Mouse (Mus musculus) adrenal gland, postnatal 0 days (tissue): ENCODE results near the gene Htatsf1. TPM values are rescaled to one million over a fixed set of nuclear protein-coding genes. Genes with fewer than 3 reads are reported as not detected.

Source experiments
- polyA plus RNA-seq: library from polyadenylated mRNA; unstranded; fragments of >200 nt; fragmentation: Nextera tagmentation; extraction: Ambion mirVana; gene quantifications from 2 replicates; pipeline ENCODE4 v1.2.1, GENCODE M21; 2015

Gene Htatsf1
- 40.7 and 53.3 TPM in 2 replicates for polyA plus RNA-seq

GRCm38 (mm10) chrX:57053174-57053992 lies at the start of gene Htatsf1:
Htatsf1 (plus strand) TSS chrX:57053583.

GRCm38 (mm10) chrX:57042774-57043173 lies 10.6 kb upstream of the Htatsf1 start, which contains the start of gene Brs3:
Brs3 (plus strand) TSS chrX:57043074.

GRCm38 (mm10) chrX:57087806-57088205 lies 34.4 kb downstream of the Htatsf1 start, which contains the start of gene Vgll1:
Vgll1 (plus strand) TSS chrX:57088106.

Other genes starting within 250 kb of the Htatsf1 start
- gene Map7d3, start 231.3 kb upstream of the Htatsf1 start, polyA plus RNA-seq, result 2.9 and 3.8 TPM in 2 replicates
- not detected in 2 replicates for gene Adgrg4, start 183.4 kb upstream of the Htatsf1 start, polyA plus RNA-seq
- not detected in 2 replicates for gene Brs3, start 10.5 kb upstream of the Htatsf1 start, polyA plus RNA-seq
- gene Vgll1, start 34.5 kb downstream of the Htatsf1 start, polyA plus RNA-seq, result not detected in 2 replicates
- not detected in 2 replicates for gene Cd40lg, start 158.6 kb downstream of the Htatsf1 start, polyA plus RNA-seq